Mouse (Mus musculus) lung, embryonic 15.5 days (tissue): ENCODE measurements around the gene Rfwd3. TPM values are rescaled to one million over a fixed set of nuclear protein-coding genes. Genes with fewer than 3 reads are reported as not detected.
"Not testable (repeated sequence)": the region's sequence is repeated elsewhere in the genome, so short reads cannot be mapped to it uniquely, and the experiment has no call there.

ENCODE experiments used
- ATAC-seq: fragments of 200-750 bp; cut with Nextera tagmentation; 2 replicates; pipeline ENCODE4 v1.8.0; 2017; ENCODE audit warnings: moderate number of reproducible peaks, borderline replicate concordance; ENCODE audit not compliant: low FRiP score, low TSS enrichment; ENCODE audit errors: extremely low read depth
- H3K27ac ChIP-seq: fragments of 300-500 bp; sonication (generic); 2 replicates; pipeline ENCODE4 v1.5.1; 2015; ENCODE audit warnings: moderate library complexity, mild to moderate bottlenecking, inconsistent platforms
- H3K27me3 ChIP-seq: fragments of 300-500 bp; sonication (generic); 2 replicates; pipeline ENCODE4 v1.6.1; 2015; ENCODE audit warnings: inconsistent platforms
- H3K36me3 ChIP-seq: fragments of 300-500 bp; sonication (generic); 2 replicates; pipeline ENCODE4 v1.6.1; 2015; ENCODE audit warnings: inconsistent platforms
- H3K4me1 ChIP-seq: fragments of 300-500 bp; sonication (generic); 2 replicates; pipeline ENCODE4 v1.6.1; 2015; ENCODE audit warnings: inconsistent platforms
- H3K4me2 ChIP-seq: fragments of 300-500 bp; sonication (generic); 2 replicates; pipeline ENCODE4 v1.6.1; 2015; ENCODE audit warnings: inconsistent platforms, mild to moderate bottlenecking, moderate library complexity
- H3K4me3 ChIP-seq: fragments of 300-500 bp; sonication (generic); 2 replicates; pipeline ENCODE4 v1.5.1; 2015; ENCODE audit warnings: mild to moderate bottlenecking, inconsistent platforms
- H3K9ac ChIP-seq: fragments of 300-500 bp; sonication (generic); 2 replicates; pipeline ENCODE4 v1.6.1; 2015; ENCODE audit warnings: inconsistent platforms
- H3K9me3 ChIP-seq: fragments of 300-500 bp; sonication (generic); 2 replicates; pipeline ENCODE4 v1.6.1; 2016; ENCODE audit warnings: inconsistent platforms
- WGBS: fragments of 180-500 bp; shearing (Covaris S2); methylation state at CpG from one replicate; pipeline ENCODE4 v1.1.7; 2015; 5-methylcytosine and 5-hydroxymethylcytosine counted together
- polyA plus RNA-seq: library from polyadenylated mRNA; unstranded; fragments of >200 nt; fragmentation: Nextera tagmentation; extraction: Ambion mirVana; gene quantifications from 2 replicates; pipeline ENCODE4 v1.2.1, GENCODE M21; 2015

Rfwd3 gene
- polyA plus RNA-seq, 1 experiment from 2014 or later: 68.1 TPM

DNA sequence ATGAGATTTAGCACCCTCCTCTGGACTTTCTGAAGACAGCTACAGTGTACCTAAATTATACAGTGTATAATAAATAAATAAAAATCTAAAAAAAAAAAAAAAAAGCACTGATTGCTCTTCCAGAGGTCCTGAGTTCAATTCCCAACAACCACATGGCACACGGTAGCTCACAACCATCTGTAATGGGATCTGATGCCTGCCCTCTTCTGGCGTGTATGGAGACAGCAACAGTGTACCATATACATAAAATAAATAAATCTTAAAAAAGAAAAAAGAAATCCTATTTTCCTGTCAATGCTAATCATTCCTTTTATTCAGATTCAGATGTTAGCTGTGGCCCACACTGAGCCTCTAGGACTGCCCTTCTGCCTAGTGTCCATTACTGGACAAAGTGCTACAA is 31.7 kb downstream of the Rfwd3 start:
- no peak overlapping the region for H3K4me3 ChIP-seq
- no peak overlapping the region for H3K27ac ChIP-seq
- ATAC-seq: no peak
- WGBS: 69% methylated on average over 2 of the region's 2 CpGs
- H3K9ac ChIP-seq: no peak overlapping the region
- no peaks in the 10 kb centered on the region for H3K27me3 ChIP-seq
- H3K4me2 ChIP-seq: no peak overlapping the region
- H3K36me3 ChIP-seq: peaks cover 22% of the 10 kb centered on the region
- H3K4me1 ChIP-seq: no peaks in the 10 kb centered on the region
- H3K9me3 ChIP-seq: 0 out of 2 replicates have a peak, but pooled peaks cover 4% of the 10 kb centered on the region

DNA sequence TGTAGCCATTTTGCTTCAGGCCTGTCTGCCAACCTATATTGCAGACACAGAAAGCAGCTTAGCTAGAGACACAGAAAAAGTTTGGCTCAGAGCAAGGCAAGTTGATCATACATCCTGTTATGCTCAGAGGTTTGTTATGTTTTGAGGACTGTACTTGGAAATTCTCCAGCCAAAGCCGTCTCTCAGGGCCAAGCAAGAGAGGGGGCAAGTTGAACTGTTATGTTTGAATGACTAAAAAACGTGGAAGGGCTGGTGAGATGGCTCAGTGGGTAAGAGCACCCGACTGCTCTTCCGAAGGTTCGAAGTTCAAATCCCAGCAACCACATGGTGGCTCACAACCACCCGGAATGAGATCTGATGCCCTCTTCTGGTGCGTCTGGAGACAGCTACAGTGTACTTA is 33.9 kb downstream of the Rfwd3 start:
- not testable (repeated sequence) for H3K9ac ChIP-seq, H3K27ac ChIP-seq, H3K4me2 ChIP-seq, H3K4me1 ChIP-seq, ATAC-seq, H3K27me3 ChIP-seq, H3K4me3 ChIP-seq, H3K9me3 ChIP-seq
- H3K36me3 ChIP-seq: peaks cover 12% of the 10 kb centered on the region
- WGBS: 62% methylated on average over 7 of the region's 7 CpGs

DNA sequence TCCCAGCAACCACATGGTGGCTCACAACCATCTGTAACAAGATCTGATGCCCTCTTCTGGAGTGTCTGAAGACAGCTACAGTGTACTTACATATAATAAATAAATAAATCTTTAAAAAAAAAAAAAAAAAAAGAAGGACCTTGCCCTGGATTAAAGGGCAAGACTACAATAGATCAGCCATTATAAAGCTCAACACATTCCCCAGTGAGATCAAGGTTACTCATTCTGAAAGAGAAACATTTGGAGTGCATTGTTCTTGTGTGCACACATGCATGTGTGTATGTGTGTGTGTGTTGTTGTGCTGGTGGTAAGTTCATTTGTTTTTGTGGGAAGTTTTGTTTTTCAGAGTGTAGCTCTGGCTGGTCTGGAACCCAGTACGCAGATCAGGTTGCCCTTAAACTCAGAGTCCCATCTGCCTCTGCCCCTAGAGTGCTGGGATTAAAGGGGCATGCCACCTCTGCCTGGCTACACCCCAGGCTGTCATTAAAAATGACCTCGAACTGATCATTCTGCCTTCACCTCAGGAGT is 35.3 kb downstream of the Rfwd3 start:
- Histone ChIP-seq H3K9me3 (0 out of 2 replicates have a peak, but pooled peaks cover 4% of the 10 kb centered on the region), H3K36me3 (peaks cover 4% of the 10 kb centered on the region; the same call in 1 of the 2 replicates)
- 70% methylated on average over 2 of the region's 2 CpGs for WGBS

DNA sequence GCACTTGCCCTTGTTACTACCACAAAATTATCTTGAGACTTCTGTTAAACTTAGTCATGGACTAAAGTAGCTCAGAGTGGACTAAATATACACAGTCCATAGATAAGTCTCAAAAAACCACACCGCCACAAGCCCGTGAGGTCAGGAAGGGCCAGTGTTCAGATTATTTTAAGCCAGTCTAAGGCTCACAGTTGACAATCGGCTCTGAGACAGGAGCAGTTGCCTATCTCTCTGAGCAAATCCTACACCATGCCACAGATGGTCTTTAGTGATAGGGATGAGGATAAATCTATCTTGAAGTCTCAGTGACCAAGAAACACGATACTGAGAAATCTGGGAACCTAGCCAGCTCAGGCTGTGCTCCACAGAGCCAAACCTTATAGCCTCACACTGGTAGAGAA is 38.0 kb downstream of the Rfwd3 start:
- H3K4me3 ChIP-seq: no peak overlapping the region
- H3K27me3 ChIP-seq: no peaks in the 10 kb centered on the region
- no peak overlapping the region for H3K9ac ChIP-seq
- 0 out of 2 replicates have a peak, but pooled peaks cover 4% of the 10 kb centered on the region for H3K9me3 ChIP-seq
- H3K4me2 ChIP-seq: no peak overlapping the region
- peaks cover 12% of the 10 kb centered on the region for H3K4me1 ChIP-seq
- no peak overlapping the region for H3K27ac ChIP-seq
- ATAC-seq: no peak
- no peaks in the 10 kb centered on the region for H3K36me3 ChIP-seq
- WGBS: 52% methylated on average over 4 of the region's 4 CpGs

More for the DNA sequence above, 35.3 kb downstream of the Rfwd3 start:
- ATAC-seq: no peak
- Histone ChIP-seq H3K4me1 (0 out of 2 replicates have a peak, but pooled peaks cover 2% of the 10 kb centered on the region), H3K4me2 (no peak overlapping the region), H3K27me3 (no peaks in the 10 kb centered on the region), H3K4me3 (no peak overlapping the region), H3K27ac (no peak overlapping the region), H3K9ac (no peak overlapping the region)

GRCm38 (mm10) chr8:111260251-111260650 is 39.8 kb downstream of the Rfwd3 start:
- H3K4me3 ChIP-seq: no peak overlapping the region
- ATAC-seq: no peak
- H3K9ac ChIP-seq: no peak overlapping the region
- WGBS: 94% methylated on average over 5 of the region's 5 CpGs
- no peaks in the 10 kb centered on the region for H3K27me3 ChIP-seq
- H3K9me3 ChIP-seq: no peaks in the 10 kb centered on the region
- no peak overlapping the region for H3K4me2 ChIP-seq
- peaks cover 12% of the 10 kb centered on the region for H3K4me1 ChIP-seq
- H3K36me3 ChIP-seq: no peaks in the 10 kb centered on the region
- no peak overlapping the region for H3K27ac ChIP-seq

DNA sequence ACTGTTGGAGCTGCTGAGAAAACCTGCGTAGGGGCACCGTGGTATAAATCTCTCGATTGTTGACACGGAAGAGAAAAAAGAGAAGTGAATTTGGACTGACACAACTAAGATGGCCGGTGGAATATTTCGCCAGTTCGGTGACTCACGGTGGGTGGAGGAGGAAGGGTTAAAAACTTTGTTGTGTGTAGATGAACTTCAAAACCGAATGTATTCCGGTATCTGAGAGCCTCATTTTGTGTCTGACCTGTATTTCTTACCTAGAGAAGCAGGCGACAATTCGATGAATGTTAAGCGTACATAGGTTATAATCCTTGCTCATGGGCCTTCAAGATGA is 40.6 kb downstream of the Rfwd3 start:
- H3K27ac ChIP-seq: peak overlapping the region; percentile 99
- no peaks in the 10 kb centered on the region for H3K27me3 ChIP-seq
- no peaks in the 10 kb centered on the region for H3K36me3 ChIP-seq
- peak overlapping the region; percentile 94 for H3K9ac ChIP-seq
- H3K4me3 ChIP-seq: peak overlapping the region; percentile 80
- H3K4me2 ChIP-seq: peak overlapping the region; percentile 56
- WGBS: 8% methylated on average over 13 of the region's 13 CpGs
- H3K9me3 ChIP-seq: no peaks in the 10 kb centered on the region
- peaks cover 12% of the 10 kb centered on the region for H3K4me1 ChIP-seq
- ATAC-seq: peak; percentile 8

GRCm38 (mm10) chr8:111258631-111259407 is 41.2 kb downstream of the Rfwd3 start, which contains the start of gene Glg1:
TSS of gene Glg1 (minus strand) at chr8:111259216.
- peaks cover 12% of the 10 kb centered on the region for H3K4me1 ChIP-seq
- peak within 1 kb of the TSS; percentile 94 for H3K9ac ChIP-seq
- WGBS: under 1% methylated on average over 75 of the region's 76 CpGs
- ATAC-seq: peak; percentile 94
- H3K4me2 ChIP-seq: peak within 1 kb of the TSS; percentile 56
- H3K9me3 ChIP-seq: no peaks in the 10 kb centered on the region
- H3K4me3 ChIP-seq: peak within 1 kb of the TSS; percentile 80
- H3K27me3 ChIP-seq: no peaks in the 10 kb centered on the region
- H3K36me3 ChIP-seq: no peaks in the 10 kb centered on the region
- peak within 1 kb of the TSS; percentile 99 for H3K27ac ChIP-seq

- peak; percentile 47; the same call in 1 of the 2 replicates for ATAC-seq
Measured at GRCm38 (mm10) chr8:111258010-111258630, 41.9 kb downstream of the Rfwd3 start.

GRCm38 (mm10) chr8:111252487-111253112 is 47.4 kb downstream of the Rfwd3 start:
- 55% methylated on average over 4 of the region's 4 CpGs for WGBS
- H3K4me3 ChIP-seq: no peak overlapping the region
- ATAC-seq: no peak
- no peak overlapping the region for H3K9ac ChIP-seq
- H3K9me3 ChIP-seq: no peaks in the 10 kb centered on the region
- no peaks in the 10 kb centered on the region for H3K36me3 ChIP-seq
- no peaks in the 10 kb centered on the region for H3K27me3 ChIP-seq
- H3K27ac ChIP-seq: no peak overlapping the region
- H3K4me1 ChIP-seq: peaks cover 4% of the 10 kb centered on the region
- H3K4me2 ChIP-seq: no peak overlapping the region

More at GRCm38 (mm10) chr8:111258010-111258630, 41.9 kb downstream of the Rfwd3 start:
- Histone ChIP-seq H3K27ac (peak overlapping the region; percentile 99), H3K4me2 (peak overlapping the region; percentile 56), H3K9me3 (no peaks in the 10 kb centered on the region), H3K36me3 (no peaks in the 10 kb centered on the region), H3K27me3 (no peaks in the 10 kb centered on the region), H3K4me3 (peak overlapping the region; percentile 80), H3K4me1 (peaks cover 12% of the 10 kb centered on the region), H3K9ac (peak overlapping the region; percentile 94)
- under 1% methylated on average over 26 of the region's 26 CpGs for WGBS

GRCm38 (mm10) chr8:111250111-111250510 is 49.9 kb downstream of the Rfwd3 start:
- H3K9ac ChIP-seq: no peak overlapping the region
- no peak for ATAC-seq
- H3K4me3 ChIP-seq: no peak overlapping the region
- H3K27me3 ChIP-seq: no peaks in the 10 kb centered on the region
- H3K9me3 ChIP-seq: no peaks in the 10 kb centered on the region
- 84% methylated on average over 2 of the region's 2 CpGs for WGBS
- no peak overlapping the region for H3K27ac ChIP-seq
- no peaks in the 10 kb centered on the region for H3K4me1 ChIP-seq
- no peaks in the 10 kb centered on the region for H3K36me3 ChIP-seq
- no peak overlapping the region for H3K4me2 ChIP-seq

- H3K27me3 ChIP-seq: no peaks in the 10 kb centered on the region
- H3K4me3 ChIP-seq: no peak overlapping the region
- H3K4me1 ChIP-seq: no peaks in the 10 kb centered on the region
- no peak for ATAC-seq
- no peak overlapping the region for H3K4me2 ChIP-seq
- no peaks in the 10 kb centered on the region for H3K36me3 ChIP-seq
- H3K9me3 ChIP-seq: no peaks in the 10 kb centered on the region
- H3K27ac ChIP-seq: no peak overlapping the region
- H3K9ac ChIP-seq: no peak overlapping the region
Measured at GRCm38 (mm10) chr8:111248136-111248535, 51.9 kb downstream of the Rfwd3 start.

- WGBS: 100% methylated on average over 1 of the region's 1 CpGs
- not testable (repeated sequence) for H3K4me2 ChIP-seq, H3K27ac ChIP-seq, H3K4me1 ChIP-seq, H3K4me3 ChIP-seq, H3K36me3 ChIP-seq, H3K27me3 ChIP-seq, ATAC-seq, H3K9ac ChIP-seq, H3K9me3 ChIP-seq
Measured at GRCm38 (mm10) chr8:111246864-111247263, 53.2 kb downstream of the Rfwd3 start.
